Mouse (Mus musculus): ENCODE measurements around the gene Vmp1. TPM values are rescaled to one million over a fixed set of nuclear protein-coding genes. Genes with fewer than 3 reads are reported as not detected.

Vmp1 gene
- 81.9 and 107 TPM in 2 replicates for total RNA-seq (2012; rRNA removed)

GRCm38 (mm10) chr11:86683395-86684125 is at the start of gene Vmp1, which contains the start of gene Ptrh2:
Gene Vmp1 (minus strand): TSS chr11:86683836.
Gene Ptrh2 (plus strand): TSS chr11:86683985.
- peaks cover 2 to 3% of the 10 kb centered on the region in 2 experiments; a peak in 2 of 4 replicates for H3K4me1 ChIP-seq (ENCODE audit: control insufficient read depth in 2 of 2, insufficient read depth in 2 of 2, low read length in 2 of 2, poor library complexity in 1 of 2)
- peaks cover 3% of the 10 kb centered on the region for H3K36me3 ChIP-seq (ENCODE audit: control insufficient read depth, insufficient read depth, low read length, poor library complexity, severe bottlenecking)
- in situ Hi-C loops (cut with MboI; ENCODE audit: low sequenced_read_pairs in 2 of 2, unreplicated experiment in 2 of 2) = no loop called here

GRCm38 (mm10) chr11:86731443-86731842 is 47.8 kb upstream of the Vmp1 start:
- H3K9me3 ChIP-seq (ENCODE audit: control insufficient read depth, insufficient read depth, low read depth, low read length) = no peaks in the 10 kb centered on the region
- TF ChIP-seq ZNF384 (IDR thresholded peaks at IDR 0.05; ENCODE audit: low read depth, low read length) = no peak
- no peak for TF ChIP-seq ZC3H11A (IDR thresholded peaks at IDR 0.05; ENCODE audit: borderline replicate concordance, low read depth, low read length)
- TF ChIP-seq MAFK (IDR thresholded peaks at IDR 0.05; ENCODE audit: insufficient read depth, low read depth, low read length) = no peak
- TF ChIP-seq CHD2 (IDR thresholded peaks at IDR 0.05; ENCODE audit: low read depth, low read length) = no peak
- no peak for TF ChIP-seq HCFC1 (IDR thresholded peaks at IDR 0.05; ENCODE audit: borderline replicate concordance, insufficient read depth, low read length)
- H3K4me1 ChIP-seq (ENCODE audit: control insufficient read depth in 2 of 2, insufficient read depth in 2 of 2, low read length in 2 of 2, poor library complexity in 1 of 2) = no peaks in the 10 kb centered on the region
- in situ Hi-C loops (cut with MboI; ENCODE audit: low sequenced_read_pairs in 2 of 2, unreplicated experiment in 2 of 2) = no loop called here
- no peak overlapping the region for H3K4me3 ChIP-seq (ENCODE audit: insufficient read depth in 1 of 2, low read depth in 1 of 2, low read length in 2 of 2, poor library complexity in 1 of 2, severe bottlenecking in 1 of 2)
- no peak overlapping the region for H3K9ac ChIP-seq (ENCODE audit: insufficient read depth, low read depth, low read length, poor library complexity, severe bottlenecking)
- DNase-seq (ENCODE audit: low read depth, low spot score) = no peak
- no peak overlapping the region for H3K27ac ChIP-seq (ENCODE audit: insufficient read depth, low read depth, low read length, poor library complexity, severe bottlenecking)
- peaks cover 5% of the 10 kb centered on the region; the same call in 1 of the 2 replicates for H3K36me3 ChIP-seq (ENCODE audit: control insufficient read depth, insufficient read depth, low read length, poor library complexity, severe bottlenecking)

More at GRCm38 (mm10) chr11:86683395-86684125, at the start of gene Vmp1, which contains the start of gene Ptrh2:
- peak within 1 kb of the TSS; percentile 77 to 82 for H3K4me3 ChIP-seq (ENCODE audit: insufficient read depth in 1 of 2, low read depth in 1 of 2, low read length in 2 of 2, poor library complexity in 1 of 2, severe bottlenecking in 1 of 2)
- peak within 1 kb of the TSS; percentile 93 for H3K9ac ChIP-seq (ENCODE audit: insufficient read depth, low read depth, low read length, poor library complexity, severe bottlenecking)
- DNase-seq (ENCODE audit: low read depth, low spot score) = peak; percentile 98
- TF ChIP-seq MAFK (IDR thresholded peaks at IDR 0.05; ENCODE audit: insufficient read depth, low read depth, low read length) (0 out of 2 replicates have a peak, but pooled peaks have one; percentile 11), ZNF384 (IDR thresholded peaks at IDR 0.05; ENCODE audit: low read depth, low read length) (no peak), HCFC1 (IDR thresholded peaks at IDR 0.05; ENCODE audit: borderline replicate concordance, insufficient read depth, low read length) (peak; percentile 81), ZC3H11A (IDR thresholded peaks at IDR 0.05; ENCODE audit: borderline replicate concordance, low read depth, low read length) (no peak), CHD2 (IDR thresholded peaks at IDR 0.05; ENCODE audit: low read depth, low read length) (peak; percentile 96)
- H3K27ac ChIP-seq (ENCODE audit: insufficient read depth, low read depth, low read length, poor library complexity, severe bottlenecking) = peak within 1 kb of the TSS; percentile 69
- no peaks in the 10 kb centered on the region for H3K9me3 ChIP-seq (ENCODE audit: control insufficient read depth, insufficient read depth, low read depth, low read length)

DNA sequence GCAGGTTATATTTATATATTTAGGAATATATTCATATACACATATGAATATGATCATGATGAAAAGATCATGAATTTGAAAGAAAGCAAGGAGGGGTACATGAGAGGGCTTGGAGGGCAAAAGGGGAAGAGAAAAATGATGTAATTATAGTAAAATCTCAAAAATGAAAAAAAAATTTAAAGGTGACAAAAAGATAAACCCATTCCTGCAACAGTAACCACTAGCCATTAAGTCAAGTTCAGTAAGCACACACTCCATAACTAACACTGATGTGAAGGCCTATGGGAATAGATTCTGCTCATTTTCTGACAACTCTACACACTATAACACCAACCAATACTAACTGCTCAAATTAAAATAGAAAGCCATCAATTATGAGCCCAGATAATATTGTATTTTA is 42.0 kb upstream of the Vmp1 start:
- Histone ChIP-seq H3K9me3 (ENCODE audit: control insufficient read depth, insufficient read depth, low read depth, low read length) (no peaks in the 10 kb centered on the region), H3K27ac (ENCODE audit: insufficient read depth, low read depth, low read length, poor library complexity, severe bottlenecking) (no peak overlapping the region), H3K36me3 (ENCODE audit: control insufficient read depth, insufficient read depth, low read length, poor library complexity, severe bottlenecking) (peaks cover 11% of the 10 kb centered on the region), H3K9ac (ENCODE audit: insufficient read depth, low read depth, low read length, poor library complexity, severe bottlenecking) (no peak overlapping the region), H3K4me3 (ENCODE audit: insufficient read depth in 1 of 2, low read depth in 1 of 2, low read length in 2 of 2, poor library complexity in 1 of 2, severe bottlenecking in 1 of 2) (no peak overlapping the region), H3K4me1 (ENCODE audit: control insufficient read depth in 2 of 2, insufficient read depth in 2 of 2, low read length in 2 of 2, poor library complexity in 1 of 2) (no peaks in the 10 kb centered on the region)
- no peak for TF ChIP-seq ZNF384 (IDR thresholded peaks at IDR 0.05; ENCODE audit: low read depth, low read length)
- no peak for TF ChIP-seq MAFK (IDR thresholded peaks at IDR 0.05; ENCODE audit: insufficient read depth, low read depth, low read length)
- TF ChIP-seq HCFC1 (IDR thresholded peaks at IDR 0.05; ENCODE audit: borderline replicate concordance, insufficient read depth, low read length) = no peak
- TF ChIP-seq ZC3H11A (IDR thresholded peaks at IDR 0.05; ENCODE audit: borderline replicate concordance, low read depth, low read length) = no peak
- no peak for TF ChIP-seq CHD2 (IDR thresholded peaks at IDR 0.05; ENCODE audit: low read depth, low read length)
- DNase-seq (ENCODE audit: low read depth, low spot score) = no peak
- in situ Hi-C loops (cut with MboI; ENCODE audit: low sequenced_read_pairs in 2 of 2, unreplicated experiment in 2 of 2) = no loop called here

DNA sequence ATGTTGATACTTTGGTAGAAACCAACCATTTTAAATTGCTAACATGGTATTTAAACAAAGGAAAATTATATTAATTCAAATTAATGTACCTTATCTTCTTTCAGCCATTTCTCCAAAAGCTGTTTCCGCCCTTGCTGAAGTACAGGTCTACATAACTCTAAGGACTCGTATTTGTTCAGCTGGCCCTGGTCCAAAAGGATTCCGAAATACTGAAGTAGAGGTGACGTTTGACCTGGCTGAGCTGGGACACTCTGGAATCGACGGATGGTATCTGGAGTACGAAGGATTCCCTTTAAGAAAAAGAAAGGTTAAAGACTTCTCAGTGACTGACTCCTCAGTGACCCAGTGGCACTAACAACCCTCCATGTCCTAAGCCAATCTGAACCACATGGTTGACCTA is 41.3 kb upstream of the Vmp1 start:
- no peak for DNase-seq (ENCODE audit: low read depth, low spot score)
- TF ChIP-seq MAFK (IDR thresholded peaks at IDR 0.05; ENCODE audit: insufficient read depth, low read depth, low read length) (no peak), ZNF384 (IDR thresholded peaks at IDR 0.05; ENCODE audit: low read depth, low read length) (no peak), ZC3H11A (IDR thresholded peaks at IDR 0.05; ENCODE audit: borderline replicate concordance, low read depth, low read length) (no peak), CHD2 (IDR thresholded peaks at IDR 0.05; ENCODE audit: low read depth, low read length) (no peak), HCFC1 (IDR thresholded peaks at IDR 0.05; ENCODE audit: borderline replicate concordance, insufficient read depth, low read length) (no peak)
- H3K36me3 ChIP-seq (ENCODE audit: control insufficient read depth, insufficient read depth, low read length, poor library complexity, severe bottlenecking) = peaks cover 13% of the 10 kb centered on the region

More for the DNA sequence above, 41.3 kb upstream of the Vmp1 start:
- no peak overlapping the region for H3K9ac ChIP-seq (ENCODE audit: insufficient read depth, low read depth, low read length, poor library complexity, severe bottlenecking)
- H3K4me3 ChIP-seq (ENCODE audit: insufficient read depth in 1 of 2, low read depth in 1 of 2, low read length in 2 of 2, poor library complexity in 1 of 2, severe bottlenecking in 1 of 2) = no peak overlapping the region
- H3K4me1 ChIP-seq (ENCODE audit: control insufficient read depth in 2 of 2, insufficient read depth in 2 of 2, low read length in 2 of 2, poor library complexity in 1 of 2) = no peaks in the 10 kb centered on the region
- H3K9me3 ChIP-seq (ENCODE audit: control insufficient read depth, insufficient read depth, low read depth, low read length) = no peaks in the 10 kb centered on the region
- in situ Hi-C loops (cut with MboI; ENCODE audit: low sequenced_read_pairs in 2 of 2, unreplicated experiment in 2 of 2) = no loop called here
- no peak overlapping the region for H3K27ac ChIP-seq (ENCODE audit: insufficient read depth, low read depth, low read length, poor library complexity, severe bottlenecking)

Measured in ES-E14 (cell line).